Mouse (Mus musculus) megakaryocyte, embryonic 14.5 days (primary cell): ENCODE data around the gene Atg2a.

Source experiments
- FLI1 ChIP-seq: IDR thresholded peaks from 2 replicates; pipeline ENCODE4 v1.6.1; 2012; ENCODE audit warnings: low read length, inconsistent platforms, mixed read lengths
- GATA1 ChIP-seq: IDR thresholded peaks from 3 replicates; pipeline ENCODE4 v1.6.1; 2012; ENCODE audit warnings: mixed read lengths, low read length, inconsistent platforms, borderline replicate concordance

GRCm38 (mm10) chr19:6280554-6280953 is 39.1 kb downstream of the Atg2a start:
- no peak for TF ChIP-seq GATA1
- no peak for TF ChIP-seq FLI1
